Comparison of ENCODE assay signal across 30 mouse cellular contexts in genomic region chr3:11083291-11083690, GRCm38 (mm10).
"Had no signal": no experiment of that assay in that cellular context is flagged by ENCODE, and none has a peak within 500 bp of the region (broad histone marks: within the 10 kb centered on the region; RNA-seq: fewer than 3 reads in every experiment).

No protein-coding gene starts in this region.

- H3K4me3 ChIP-seq: heart, embryonic 10.5 days; heart, embryonic 12.5 days; heart, embryonic 13.5 days; heart, embryonic 15.5 days; hindbrain, embryonic 10.5 days; hindbrain, embryonic 12.5 days; hindbrain, embryonic 13.5 days; hindbrain, embryonic 15.5 days; intestine, embryonic 15.5 days; kidney, embryonic 15.5 days; layer of hippocampus, adult 2 months; left cerebral cortex, adult 2 months had no signal

- H3K27me3 ChIP-seq: heart, embryonic 12.5 days; heart, embryonic 13.5 days; heart, embryonic 15.5 days; hindbrain, embryonic 12.5 days; hindbrain, embryonic 13.5 days; hindbrain, embryonic 15.5 days; intestine, embryonic 15.5 days; kidney, embryonic 15.5 days had no signal

- DNase-seq: heart, postnatal 10 days; heart, postnatal 14 days; heart, postnatal 36 days; heart, postnatal 4 days; kidney, adult 11 months; kidney, adult 18-20 months; kidney, adult 8-10 months; kidney, adult 9 months; kidney, postnatal 10 days; kidney, postnatal 14 days; kidney, postnatal 25 days; kidney, postnatal 36 days; kidney, postnatal 4 days; layer of hippocampus, adult 9-11 months; layer of hippocampus, postnatal 36 days had no signal

- H3K4me1 ChIP-seq: heart, embryonic 10.5 days; heart, embryonic 12.5 days; heart, embryonic 13.5 days; heart, embryonic 15.5 days; hindbrain, embryonic 10.5 days; hindbrain, embryonic 12.5 days; hindbrain, embryonic 13.5 days; hindbrain, embryonic 15.5 days; intestine, embryonic 15.5 days; kidney, embryonic 15.5 days had no signal

- H3K9me3 ChIP-seq: heart, embryonic 10.5 days; heart, embryonic 12.5 days; heart, embryonic 13.5 days; heart, embryonic 15.5 days; hindbrain, embryonic 10.5 days; hindbrain, embryonic 12.5 days; hindbrain, embryonic 13.5 days; hindbrain, embryonic 15.5 days; intestine, embryonic 15.5 days; kidney, embryonic 15.5 days had no signal

- H3K36me3 ChIP-seq: heart, embryonic 10.5 days; heart, embryonic 12.5 days; heart, embryonic 13.5 days; heart, embryonic 15.5 days; hindbrain, embryonic 10.5 days; hindbrain, embryonic 12.5 days; hindbrain, embryonic 13.5 days; hindbrain, embryonic 15.5 days; intestine, embryonic 15.5 days; kidney, embryonic 15.5 days had no signal

- H3K27ac ChIP-seq: heart, embryonic 10.5 days; heart, embryonic 13.5 days; heart, embryonic 15.5 days; hindbrain, embryonic 10.5 days; hindbrain, embryonic 12.5 days; hindbrain, embryonic 13.5 days; hindbrain, embryonic 14.5 days; hindbrain, embryonic 15.5 days; hindbrain, postnatal 0 days; intestine, embryonic 15.5 days; kidney, embryonic 15.5 days; kidney, postnatal 0 days; layer of hippocampus, adult 2 months; left cerebral cortex, adult 2 months had no signal

- H3K9ac ChIP-seq: heart, embryonic 12.5 days; heart, embryonic 13.5 days; heart, embryonic 15.5 days; hindbrain, embryonic 12.5 days; hindbrain, embryonic 13.5 days; hindbrain, embryonic 14.5 days; hindbrain, embryonic 15.5 days; intestine, embryonic 15.5 days; kidney, embryonic 15.5 days had no signal
